Mouse (Mus musculus) CD4-positive, CD25-positive, alpha-beta regulatory T cell, adult 2 months (primary cell): ENCODE data around the gene Olfr1156.

Experiments used
- DNase-seq: peaks from one replicate; pipeline ENCODE4 v3.0.0-alpha.2; 2012; ENCODE audit warnings: low read depth, low spot score

Olfr1156 gene

GRCm38 (mm10) chr2:87953000-87953399 is at the start of gene Olfr1156:
TSS of gene Olfr1156 (minus strand) at chr2:87953100.
- no peak for DNase-seq

- no peak for DNase-seq
Observed at GRCm38 (mm10) chr2:87989813-87990212, 36.9 kb upstream of the Olfr1156 start, which contains the start of gene Olfr1158. TSS of gene Olfr1158 (plus strand) at chr2:87990113.

GRCm38 (mm10) chr2:87974563-87974962 is 21.7 kb upstream of the Olfr1156 start, which contains the start of gene Olfr74:
TSS of gene Olfr74 (minus strand) at chr2:87974663.
- DNase-seq = no peak

GRCm38 (mm10) chr2:87968199-87968598 is 15.3 kb upstream of the Olfr1156 start, which contains the start of gene Olfr1157:
TSS of gene Olfr1157 (minus strand) at chr2:87968299.
- DNase-seq = no peak

GRCm38 (mm10) chr2:87945037-87945436 is 7.9 kb downstream of the Olfr1156 start, which contains the start of gene Olfr1155:
TSS of gene Olfr1155 (minus strand) at chr2:87945137.
- DNase-seq = no peak

- DNase-seq = no peak
Observed at GRCm38 (mm10) chr2:87905066-87905465, 47.8 kb downstream of the Olfr1156 start, which contains the start of gene Olfr1154. TSS of gene Olfr1154 (minus strand) at chr2:87905166.
